Mouse (Mus musculus): ENCODE measurements around the gene Gpx4.

GRCm38 (mm10) chr10:80017771-80018170 is 29.2 kb upstream of the Gpx4 start:
- TF ChIP-seq POLR2A (IDR thresholded peaks at IDR 0.05; ENCODE audit: insufficient read depth, low read depth, low read length) (no peak), CTCF (IDR thresholded peaks at IDR 0.05) (no peak), EP300 (IDR thresholded peaks at IDR 0.05; ENCODE audit: insufficient read depth, low read depth, low read length) (no peak)

All from heart, adult 2 months (tissue).